Mouse (Mus musculus) adrenal gland, adult 2 months (tissue): ENCODE measurements around the gene Cngb1. TPM values are rescaled to one million over a fixed set of nuclear protein-coding genes. Genes with fewer than 3 reads are reported as not detected.

Experiments
- DNase-seq: peaks from one replicate; pipeline ENCODE4 v3.0.0; 2021
- polyA plus RNA-seq: library from polyadenylated mRNA; depleted of rRNA; stranded (reverse); fragments of >200 nt; gene quantifications from 2 replicates; pipeline ENCODE4 v1.2.3, GENCODE M21; 2012; rRNA removed
- total RNA-seq, 2 experiments: library from RNA; stranded (reverse); gene quantifications; 2 replicates each; pipeline ENCODE4 v1.2.3; 2021

Cngb1 gene
- total and polyA plus RNA-seq, 3 experiments = 0.55 to 1.1 (median 0.57) TPM

DNA sequence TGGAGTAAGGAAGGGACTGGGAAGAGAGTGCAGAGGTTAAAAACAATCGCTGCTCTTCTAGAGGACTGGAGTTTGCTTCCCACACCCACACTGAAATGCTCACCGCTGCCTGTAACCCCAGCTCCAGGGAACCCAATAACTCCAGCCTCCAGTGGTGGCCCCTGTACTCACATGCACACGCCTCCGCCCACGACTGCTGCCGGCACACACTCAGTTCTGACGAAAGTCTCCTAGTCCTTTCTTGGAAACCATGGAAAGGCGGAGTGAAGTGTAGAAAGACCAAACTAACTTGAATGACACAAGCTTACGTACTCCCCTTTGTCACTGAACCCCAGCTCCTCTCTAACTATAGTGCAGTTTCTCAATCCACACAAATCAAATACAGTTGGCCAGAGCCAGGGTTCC is 106.4 kb downstream of the Cngb1 start:
- peak; percentile 69 for DNase-seq

DNA sequence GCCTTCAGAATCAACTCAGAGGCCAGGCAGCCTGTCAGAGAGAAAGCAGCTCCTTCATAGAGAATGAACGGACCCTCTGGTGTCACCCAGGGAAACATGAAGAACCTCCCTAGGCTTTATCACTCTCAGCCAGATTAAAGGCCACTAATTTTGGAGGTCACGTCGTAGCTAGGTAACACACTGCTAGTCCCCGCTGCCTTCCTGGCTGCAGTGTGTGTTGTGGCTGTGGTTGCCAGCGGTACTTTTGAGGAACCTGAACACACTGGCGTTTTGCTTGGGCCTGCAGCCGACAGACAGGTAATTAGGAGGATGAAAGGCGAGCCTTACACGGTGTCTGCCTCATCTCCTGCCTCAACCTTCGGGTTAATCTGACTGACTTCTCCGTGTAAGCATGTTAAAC is 110.7 kb downstream of the Cngb1 start:
- peak; percentile 57 for DNase-seq

DNA sequence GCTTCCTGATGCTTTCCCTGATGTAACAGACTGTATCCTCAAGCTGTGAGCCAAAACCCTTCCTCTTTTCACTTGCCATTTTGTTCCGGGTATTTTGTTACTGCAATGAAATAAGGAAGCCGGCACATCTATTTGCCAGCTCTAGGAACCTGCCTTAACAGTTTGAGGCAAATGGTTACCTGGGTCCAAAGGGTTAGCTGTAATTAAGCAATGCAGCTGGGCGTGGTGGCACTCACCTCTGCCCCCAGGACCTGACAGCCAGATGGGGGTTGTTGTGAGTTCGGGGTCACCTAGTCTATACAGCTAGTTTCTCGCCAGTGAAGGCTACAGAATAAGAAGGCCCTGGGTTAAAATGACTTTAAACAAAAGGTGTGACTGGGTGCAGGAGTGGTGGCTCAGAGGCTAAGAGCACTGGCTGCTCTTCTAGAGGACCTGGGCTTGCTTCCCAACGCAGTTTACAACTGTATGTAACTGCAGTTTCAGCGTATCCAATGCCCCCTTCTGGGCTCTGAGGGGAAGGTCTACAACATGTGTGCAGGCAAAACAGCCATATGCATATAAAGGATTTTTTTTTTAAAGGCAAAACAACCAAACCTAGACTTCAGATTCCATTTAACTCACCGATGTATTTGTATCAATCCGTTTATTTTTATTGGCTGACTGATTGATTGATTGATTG is 114.7 kb downstream of the Cngb1 start:
- no peak for DNase-seq

Other genes starting within 250 kb of the Cngb1 start
- gene Katnb1, start 225.4 kb downstream of the Cngb1 start, total RNA-seq = 10 to 100 TPM; 11.0 to 17.7 TPM
- gene Katnb1, start 225.4 kb downstream of the Cngb1 start, polyA plus RNA-seq = 18.9 and 19.1 TPM in 2 replicates
- gene Kifc3, start 103.8 kb downstream of the Cngb1 start, total RNA-seq = 100 to 1,000 TPM; 134 to 144 TPM
- 268 and 330 TPM in 2 replicates for gene Kifc3, start 103.8 kb downstream of the Cngb1 start, polyA plus RNA-seq
- gene Tepp, start 4.0 kb upstream of the Cngb1 start, total RNA-seq = under 1 TPM; 0.59 to 0.95 TPM
- gene Tepp, start 4.0 kb upstream of the Cngb1 start, polyA plus RNA-seq = 0.28 and 0.45 TPM in 2 replicates
- 10 to 100 TPM in 1 of 2 experiments, 1 to 10 TPM in 1; 9.6 to 10.5 TPM for gene Zfp319, start 25.4 kb upstream of the Cngb1 start, total RNA-seq
- gene Zfp319, start 25.4 kb upstream of the Cngb1 start, polyA plus RNA-seq = 12.3 and 13.0 TPM in 2 replicates
- 10 to 100 TPM; 13.1 to 16.7 TPM for gene Usb1, start 25.7 kb upstream of the Cngb1 start, total RNA-seq
- 19.6 and 23.8 TPM in 2 replicates for gene Usb1, start 25.7 kb upstream of the Cngb1 start, polyA plus RNA-seq
- gene Mmp15, start 45.7 kb upstream of the Cngb1 start, total RNA-seq = 1 to 10 TPM; 5.5 to 7.7 TPM
- gene Mmp15, start 45.7 kb upstream of the Cngb1 start, polyA plus RNA-seq = 14.1 and 16.4 TPM in 2 replicates
- gene Cfap20, start 128.3 kb upstream of the Cngb1 start, total RNA-seq = 10 to 100 TPM; 40.7 to 42.4 TPM
- gene Cfap20, start 128.3 kb upstream of the Cngb1 start, polyA plus RNA-seq = 49.1 and 62.3 TPM in 2 replicates
- gene Csnk2a2, start 183.5 kb upstream of the Cngb1 start, total RNA-seq = 10 to 100 TPM; 59.4 to 86.9 TPM
- 10.0 and 13.9 TPM in 2 replicates for gene Csnk2a2, start 183.5 kb upstream of the Cngb1 start, polyA plus RNA-seq
- 1 to 10 TPM in 1 of 2 experiments, under 1 TPM in 1; 0.81 to 1.7 TPM for gene Ccdc113, start 227.5 kb upstream of the Cngb1 start, total RNA-seq
- gene Ccdc113, start 227.5 kb upstream of the Cngb1 start, polyA plus RNA-seq = 0.10 TPM in 1 of 2 replicates, not detected in the other